Mouse (Mus musculus) heart, adult 9 months (tissue): ENCODE results near the gene Gm10961.

Source experiments
- DNase-seq, 2 experiments: peaks; one replicate each; pipeline ENCODE4 v3.0.0; 2022; ENCODE audit warnings: low spot score in 2 of 2

Gm10961 gene

GRCm38 (mm10) chr3:107659000-107659399 is 27.9 kb downstream of the Gm10961 start:
- DNase-seq, result no peak

- DNase-seq, result no peak
Measured at GRCm38 (mm10) chr3:107664641-107665040, 33.5 kb downstream of the Gm10961 start.

- no peak for DNase-seq
Measured at GRCm38 (mm10) chr3:107667426-107667825, 36.3 kb downstream of the Gm10961 start.

GRCm38 (mm10) chr3:107668786-107669185 is 37.7 kb downstream of the Gm10961 start:
- no peak for DNase-seq

- DNase-seq, result no peak
Measured at GRCm38 (mm10) chr3:107670500-107670899, 39.4 kb downstream of the Gm10961 start.

GRCm38 (mm10) chr3:107671509-107671908 is 40.4 kb downstream of the Gm10961 start:
- DNase-seq, result no peak

GRCm38 (mm10) chr3:107680790-107681576 is 49.9 kb downstream of the Gm10961 start:
- peak; percentile 28 to 30 for DNase-seq
